Mouse (Mus musculus): ENCODE results near the gene D10Jhu81e. TPM values are rescaled to one million over a fixed set of nuclear protein-coding genes. Genes with fewer than 3 reads are reported as not detected.

The D10Jhu81e gene
- polyA plus RNA-seq, 1 experiment from 2014 or later, result 19.9 TPM

GRCm38 (mm10) chr10:78160369-78161095 is 9.1 kb downstream of the D10Jhu81e start:
- Histone ChIP-seq H3K27ac (no peak overlapping the region), H3K4me3 (no peak overlapping the region)
- WGBS, result 91% methylated on average over 16 of the region's 16 CpGs

GRCm38 (mm10) chr10:78159906-78160305 is 9.7 kb downstream of the D10Jhu81e start:
- peaks cover 37% of the 10 kb centered on the region for H3K36me3 ChIP-seq
- WGBS, result under 1% methylated on average over 7 of the region's 7 CpGs
- no peak overlapping the region for H3K27ac ChIP-seq
- peaks cover 10% of the 10 kb centered on the region for H3K4me1 ChIP-seq
- peak overlapping the region; percentile 32 for H3K4me3 ChIP-seq
- H3K27me3 ChIP-seq (ENCODE audit: low read depth, poor library complexity, severe bottlenecking), result no peaks in the 10 kb centered on the region
- peak; percentile 86 for DNase-seq (ENCODE audit: low spot score)
- no peaks in the 10 kb centered on the region for H3K9me3 ChIP-seq (replicated peaks)

More at GRCm38 (mm10) chr10:78160369-78161095, 9.1 kb downstream of the D10Jhu81e start:
- peaks cover 43% of the 10 kb centered on the region for H3K36me3 ChIP-seq
- DNase-seq (ENCODE audit: low spot score), result no peak
- no peaks in the 10 kb centered on the region for H3K27me3 ChIP-seq (ENCODE audit: low read depth, poor library complexity, severe bottlenecking)
- H3K4me1 ChIP-seq, result peaks cover 10% of the 10 kb centered on the region
- no peaks in the 10 kb centered on the region for H3K9me3 ChIP-seq (replicated peaks)

DNA sequence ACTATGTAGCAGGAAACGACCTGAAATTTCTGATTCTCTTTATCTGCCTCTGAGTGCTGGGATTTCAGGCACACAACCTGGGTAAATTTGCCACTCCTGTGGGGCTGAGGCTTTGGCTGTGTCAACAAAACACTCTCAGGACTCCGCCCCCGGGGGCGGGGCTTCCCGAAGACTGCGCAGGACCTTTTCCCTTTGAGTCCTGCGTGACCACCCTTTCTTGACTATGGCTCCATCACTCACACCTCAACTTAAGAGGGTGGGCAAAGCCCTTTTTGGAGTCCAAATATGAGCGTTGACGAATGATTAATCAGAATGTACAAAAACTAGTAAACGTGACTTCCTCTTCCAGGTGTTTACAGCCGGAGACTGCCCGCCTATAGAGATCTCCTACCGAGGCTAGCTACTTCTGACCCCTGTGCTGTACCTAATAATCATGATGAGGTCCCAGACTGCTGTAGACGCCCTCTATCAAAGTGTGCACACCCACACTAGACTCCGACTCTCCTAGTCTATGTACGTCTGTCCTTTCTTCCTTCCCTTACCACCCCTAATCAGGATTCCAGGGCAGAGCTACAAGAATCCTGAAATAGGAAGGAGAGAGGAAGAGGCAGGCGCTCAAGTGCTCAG is 10.2 kb downstream of the D10Jhu81e start:
- WGBS, result 13% methylated on average over 17 of the region's 17 CpGs
- DNase-seq (ENCODE audit: low spot score), result peak; percentile 57
- Histone ChIP-seq H3K9me3 (replicated peaks) (no peaks in the 10 kb centered on the region), H3K4me3 (peak overlapping the region; percentile 32), H3K27me3 (ENCODE audit: low read depth, poor library complexity, severe bottlenecking) (no peaks in the 10 kb centered on the region), H3K4me1 (peaks cover 10% of the 10 kb centered on the region), H3K27ac (no peak overlapping the region), H3K36me3 (peaks cover 31% of the 10 kb centered on the region)

DNA sequence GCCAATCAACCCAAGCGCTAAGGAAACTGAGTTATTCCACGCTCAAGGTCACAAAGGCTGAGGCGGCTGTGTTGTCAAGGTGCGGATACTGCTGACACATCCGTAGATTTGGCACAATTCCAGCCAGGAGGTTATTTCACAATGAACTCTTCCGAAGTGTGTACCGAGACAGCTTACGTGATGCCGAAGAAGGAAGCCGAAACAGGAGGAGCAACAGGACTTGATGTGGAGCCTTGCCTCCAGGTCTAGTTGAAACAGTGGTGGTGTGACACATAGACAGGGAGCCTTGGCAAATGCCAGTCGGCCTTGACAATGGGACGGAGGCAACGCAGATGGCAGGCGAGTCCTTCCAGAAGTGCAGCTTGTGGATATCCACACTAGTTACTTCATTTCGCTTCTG is 11.5 kb downstream of the D10Jhu81e start:
- Histone ChIP-seq H3K4me3 (no peak overlapping the region), H3K4me1 (peaks cover 10% of the 10 kb centered on the region), H3K27me3 (ENCODE audit: low read depth, poor library complexity, severe bottlenecking) (no peaks in the 10 kb centered on the region), H3K36me3 (peaks cover 19% of the 10 kb centered on the region), H3K27ac (no peak overlapping the region), H3K9me3 (replicated peaks) (no peaks in the 10 kb centered on the region)
- WGBS, result 94% methylated on average over 15 of the region's 15 CpGs
- DNase-seq (ENCODE audit: low spot score), result no peak

GRCm38 (mm10) chr10:78156926-78157325 is 12.7 kb downstream of the D10Jhu81e start:
- Histone ChIP-seq H3K9me3 (replicated peaks) (no peaks in the 10 kb centered on the region), H3K27me3 (ENCODE audit: low read depth, poor library complexity, severe bottlenecking) (no peaks in the 10 kb centered on the region), H3K36me3 (peaks cover 9% of the 10 kb centered on the region; the same call in 1 of the 2 replicates), H3K4me3 (no peak overlapping the region), H3K27ac (no peak overlapping the region), H3K4me1 (peaks cover 10% of the 10 kb centered on the region)
- no peak for DNase-seq (ENCODE audit: low spot score)
- 83% methylated on average over 6 of the region's 6 CpGs for WGBS

DNA sequence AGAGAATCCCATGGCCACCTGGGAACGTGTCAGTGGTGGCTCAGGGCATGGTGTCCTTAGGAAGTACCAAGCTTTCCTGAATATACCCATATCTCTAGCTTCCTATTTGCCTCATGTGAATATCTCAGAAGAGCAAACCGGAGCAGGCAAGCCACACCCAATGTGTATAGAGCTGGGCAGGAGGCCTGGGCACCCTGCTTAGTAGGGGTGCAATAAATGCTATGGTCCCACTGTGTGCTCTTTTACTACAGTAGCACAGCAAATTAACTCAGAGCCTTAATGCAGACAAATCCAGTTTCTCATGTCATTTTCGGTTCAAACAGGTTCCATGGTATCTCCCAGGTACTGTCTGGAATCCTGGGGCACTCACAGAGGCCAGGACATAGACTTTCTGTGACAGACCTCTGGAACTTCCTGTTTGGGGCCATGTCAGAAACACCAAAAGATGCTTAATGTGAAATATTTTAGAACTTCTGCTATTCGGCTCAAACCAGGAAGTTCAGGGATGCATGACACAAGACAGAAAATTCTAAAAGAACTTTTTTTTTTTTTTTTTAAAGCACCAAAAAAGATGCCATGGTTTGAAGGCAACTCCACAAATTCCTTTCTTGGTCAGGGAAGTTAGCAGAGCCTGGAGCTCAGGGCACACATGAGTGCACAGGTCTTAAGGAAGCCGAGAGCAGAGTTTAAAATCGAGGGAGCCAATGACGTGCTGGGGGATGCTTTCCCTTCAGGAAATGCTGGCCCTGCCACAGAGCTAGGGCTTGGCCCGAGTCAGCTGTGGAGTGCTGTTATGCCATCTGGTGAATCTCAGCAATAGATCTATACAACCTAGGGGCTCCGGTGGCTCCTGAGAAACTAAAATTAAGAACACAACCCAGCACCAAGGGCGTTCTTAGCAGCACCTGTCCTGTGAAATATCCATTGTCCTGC is 20.5 kb downstream of the D10Jhu81e start:
- no peaks in the 10 kb centered on the region for H3K9me3 ChIP-seq (replicated peaks)
- H3K4me3 ChIP-seq, result no peak overlapping the region
- no peak for DNase-seq (ENCODE audit: low spot score)
- WGBS, result 72% methylated on average over 10 of the region's 10 CpGs
- no peaks in the 10 kb centered on the region for H3K36me3 ChIP-seq
- peaks cover 3% of the 10 kb centered on the region; the same call in 1 of the 2 replicates for H3K27me3 ChIP-seq (ENCODE audit: low read depth, poor library complexity, severe bottlenecking)
- H3K4me1 ChIP-seq, result no peaks in the 10 kb centered on the region
- no peak overlapping the region for H3K27ac ChIP-seq

GRCm38 (mm10) chr10:78147908-78148441 is 21.6 kb downstream of the D10Jhu81e start:
- Histone ChIP-seq H3K4me1 (no peaks in the 10 kb centered on the region), H3K27ac (no peak overlapping the region), H3K36me3 (no peaks in the 10 kb centered on the region), H3K4me3 (no peak overlapping the region), H3K9me3 (replicated peaks) (no peaks in the 10 kb centered on the region), H3K27me3 (ENCODE audit: low read depth, poor library complexity, severe bottlenecking) (peaks cover 3% of the 10 kb centered on the region; the same call in 1 of the 2 replicates)
- no peak for DNase-seq (ENCODE audit: low spot score)
- WGBS, result 89% methylated on average over 4 of the region's 4 CpGs

- peaks cover 9% of the 10 kb centered on the region for H3K4me1 ChIP-seq
- H3K27me3 ChIP-seq (ENCODE audit: low read depth, poor library complexity, severe bottlenecking), result no peaks in the 10 kb centered on the region; the same call in 1 of the 2 replicates
- no peaks in the 10 kb centered on the region for H3K9me3 ChIP-seq (replicated peaks)
- H3K27ac ChIP-seq, result no peak overlapping the region
- no peak overlapping the region for H3K4me3 ChIP-seq
- DNase-seq (ENCODE audit: low spot score), result no peak
- 47% methylated on average over 8 of the region's 8 CpGs for WGBS
- H3K36me3 ChIP-seq, result no peaks in the 10 kb centered on the region
Measured at GRCm38 (mm10) chr10:78143727-78144505, 25.7 kb downstream of the D10Jhu81e start.

- Histone ChIP-seq H3K27me3 (ENCODE audit: low read depth, poor library complexity, severe bottlenecking) (no peaks in the 10 kb centered on the region; the same call in 1 of the 2 replicates), H3K4me3 (no peak overlapping the region), H3K27ac (no peak overlapping the region), H3K36me3 (no peaks in the 10 kb centered on the region), H3K4me1 (peaks cover 15% of the 10 kb centered on the region), H3K9me3 (replicated peaks) (no peaks in the 10 kb centered on the region)
- 83% methylated on average over 3 of the region's 3 CpGs for WGBS
- DNase-seq (ENCODE audit: low spot score), result no peak
Measured at GRCm38 (mm10) chr10:78140843-78141242, 28.7 kb downstream of the D10Jhu81e start.

DNA sequence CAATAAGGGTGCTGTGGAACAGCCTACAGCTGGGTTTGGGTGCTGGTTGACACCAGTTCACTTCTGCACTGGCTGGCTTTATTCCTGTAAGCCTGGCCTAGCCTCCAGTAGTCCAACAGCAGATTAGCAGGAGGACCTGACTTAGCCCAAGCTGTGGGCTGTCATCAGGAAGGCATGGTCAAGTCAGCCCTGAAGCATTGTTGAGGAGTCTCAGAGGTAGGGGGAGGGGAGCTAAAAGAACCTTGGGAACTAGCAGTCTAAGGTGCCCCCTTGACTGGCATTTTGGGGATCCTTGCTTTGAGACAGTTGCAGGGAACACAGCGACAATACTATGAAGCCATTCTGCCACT is 29.4 kb downstream of the D10Jhu81e start:
- Histone ChIP-seq H3K9me3 (replicated peaks) (no peaks in the 10 kb centered on the region), H3K4me1 (peaks cover 21% of the 10 kb centered on the region), H3K27me3 (ENCODE audit: low read depth, poor library complexity, severe bottlenecking) (no peaks in the 10 kb centered on the region; the same call in 1 of the 2 replicates), H3K4me3 (no peak overlapping the region), H3K36me3 (no peaks in the 10 kb centered on the region), H3K27ac (no peak overlapping the region)
- DNase-seq (ENCODE audit: low spot score), result no peak
- WGBS, result 85% methylated on average over 1 of the region's 1 CpGs

- WGBS, result 69% methylated on average over 11 of the region's 11 CpGs
- no peak for DNase-seq (ENCODE audit: low spot score)
- no peaks in the 10 kb centered on the region for H3K9me3 ChIP-seq (replicated peaks)
- H3K36me3 ChIP-seq, result no peaks in the 10 kb centered on the region
- no peak overlapping the region for H3K4me3 ChIP-seq
- peaks cover 26% of the 10 kb centered on the region for H3K4me1 ChIP-seq
- H3K27ac ChIP-seq, result no peak overlapping the region
- H3K27me3 ChIP-seq (ENCODE audit: low read depth, poor library complexity, severe bottlenecking), result no peaks in the 10 kb centered on the region; the same call in 1 of the 2 replicates
Measured at GRCm38 (mm10) chr10:78139572-78140250, 29.9 kb downstream of the D10Jhu81e start.
